Mouse (Mus musculus) forebrain, postnatal 0 days (tissue): ENCODE data around the gene Mat2a. TPM values are rescaled to one million over a fixed set of nuclear protein-coding genes. Genes with fewer than 3 reads are reported as not detected.

Source experiments
- ATAC-seq: fragments of 200-750 bp; cut with Nextera tagmentation; 2 replicates; pipeline ENCODE4 v1.8.0; 2017; ENCODE audit warnings: mild to moderate bottlenecking, moderate library complexity
- DNase-seq: peaks from one replicate; pipeline ENCODE4 v3.0.0-alpha.2; 2015
- H3K27ac ChIP-seq: fragments of 300-500 bp; sonication (generic); 2 replicates; pipeline ENCODE4 v1.5.1; 2014; ENCODE audit warnings: low read depth, mild to moderate bottlenecking, antibody characterized with exemption, low read length, moderate library complexity, mixed read lengths
- H3K27me3 ChIP-seq: fragments of 300-500 bp; sonication (generic); 2 replicates; pipeline ENCODE4 v1.6.1; 2014; ENCODE audit warnings: mild to moderate bottlenecking, low read length, mixed read lengths; ENCODE audit not compliant: insufficient read depth
- H3K36me3 ChIP-seq: fragments of 300-500 bp; sonication (generic); 2 replicates; pipeline ENCODE4 v1.6.1; 2014; ENCODE audit warnings: mild to moderate bottlenecking, moderate library complexity; ENCODE audit not compliant: insufficient read depth
- H3K4me1 ChIP-seq: fragments of 300-500 bp; sonication (generic); 2 replicates; pipeline ENCODE4 v1.6.1; 2014; ENCODE audit warnings: antibody characterized with exemption; ENCODE audit not compliant: insufficient read depth
- H3K4me2 ChIP-seq: fragments of 300-500 bp; sonication (generic); 2 replicates; pipeline ENCODE4 v1.6.1; 2014; ENCODE audit warnings: low read depth, mild to moderate bottlenecking, moderate library complexity
- H3K4me3 ChIP-seq: fragments of 300-500 bp; sonication (generic); 2 replicates; pipeline ENCODE4 v1.5.1; 2014; ENCODE audit warnings: low read depth, low read length, mixed read lengths
- H3K9ac ChIP-seq: fragments of 300-500 bp; sonication (generic); 2 replicates; pipeline ENCODE4 v1.6.1; 2014; ENCODE audit warnings: mild to moderate bottlenecking
- H3K9me3 ChIP-seq: fragments of 300-500 bp; sonication (generic); 2 replicates; pipeline ENCODE4 v1.6.1; 2016; ENCODE audit warnings: low read length
- CTCF ChIP-seq: sonication (generic); IDR thresholded peaks from 2 replicates; pipeline ENCODE4 v1.5.1; 2016; ENCODE audit warnings: antibody characterized with exemption, control low read depth, low read depth
- WGBS: fragments of 180-500 bp; shearing (Covaris S2); extraction: QIAGEN DNeasy Blood & Tissue Kit; methylation state at CpG from one replicate; pipeline ENCODE4 v1.1.7; 2014; 5-methylcytosine and 5-hydroxymethylcytosine counted together
- polyA plus RNA-seq: library from polyadenylated mRNA; unstranded; fragments of >200 nt; fragmentation: Nextera tagmentation; extraction: Ambion mirVana; gene quantifications from 2 replicates; pipeline ENCODE4 v1.2.1, GENCODE M21; 2015
- total RNA-seq: library from RNA; depleted of rRNA; stranded (reverse); fragments of >200 nt; gene quantifications from 2 replicates; pipeline ENCODE4 v1.2.3, GENCODE M21; 2014

Gene Mat2a
- total and polyA plus RNA-seq, 2 experiments from 2014 or later = 145 to 246 TPM

DNA sequence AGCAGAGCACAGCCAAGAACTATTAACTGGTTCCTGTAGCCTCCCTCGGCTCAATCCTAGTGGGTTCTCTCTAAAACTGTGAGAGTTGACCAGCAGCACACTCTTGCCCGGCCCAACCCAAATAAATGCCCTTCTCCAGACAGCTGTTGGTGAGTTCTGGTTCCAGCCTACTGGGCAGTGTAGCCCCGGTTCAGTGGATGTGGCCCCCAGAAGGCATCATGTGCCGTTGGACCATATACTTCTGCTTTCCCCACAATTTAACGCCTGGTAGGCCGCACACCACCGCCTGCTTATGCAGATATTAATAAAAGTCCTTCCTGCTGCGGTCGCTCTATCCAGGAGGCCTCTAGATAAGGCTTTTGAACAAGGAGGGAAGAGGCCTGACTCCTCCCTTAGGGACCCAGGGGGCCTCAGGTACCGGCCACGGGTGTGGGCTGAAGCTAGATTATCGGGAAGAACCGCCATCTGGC lies 49.9 kb downstream of the Mat2a start:
- Histone ChIP-seq H3K27ac (no peak overlapping the region), H3K9me3 (no peaks in the 10 kb centered on the region), H3K27me3 (no peaks in the 10 kb centered on the region; the same call in 1 of the 2 replicates), H3K4me1 (0 out of 2 replicates have a peak, but pooled peaks cover 4% of the 10 kb centered on the region), H3K9ac (peak overlapping the region; percentile 18; the same call in 1 of the 2 replicates), H3K4me2 (peak overlapping the region; percentile 51), H3K36me3 (no peaks in the 10 kb centered on the region), H3K4me3 (peak overlapping the region; percentile 27; the same call in 1 of the 2 replicates)
- ATAC-seq (no peak), DNase-seq (no peak)
- no peak for TF ChIP-seq CTCF
- WGBS = 40% methylated on average over 13 of the region's 13 CpGs

DNA sequence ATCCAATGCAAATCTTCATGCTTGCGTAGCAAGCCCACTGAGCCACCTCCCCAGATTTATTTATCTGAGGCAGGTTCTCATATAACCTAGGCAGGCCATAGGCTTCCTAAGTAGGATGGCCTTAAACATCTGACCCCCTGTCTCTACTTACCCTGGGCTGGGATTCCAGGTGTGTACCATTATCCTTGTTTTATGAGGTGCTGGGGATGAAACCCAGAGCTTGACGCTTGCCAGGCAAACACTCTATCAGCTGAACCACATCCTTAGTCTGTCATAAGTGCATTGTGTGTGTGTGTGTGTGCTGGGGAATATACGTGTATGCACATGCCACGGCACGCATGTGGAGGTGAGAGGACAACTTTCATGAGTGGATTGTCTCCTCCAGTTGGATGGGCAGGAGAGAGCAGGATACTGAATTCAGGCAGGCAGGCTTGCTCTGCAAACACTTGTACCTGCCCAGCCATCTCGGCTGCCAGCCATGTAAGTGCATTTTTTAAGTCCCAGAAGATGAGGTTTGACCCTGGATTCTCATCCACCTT lies 50.5 kb downstream of the Mat2a start:
- no peak for TF ChIP-seq CTCF
- no peak for ATAC-seq
- H3K27me3 ChIP-seq = no peaks in the 10 kb centered on the region; the same call in 1 of the 2 replicates
- H3K9me3 ChIP-seq = no peaks in the 10 kb centered on the region
- H3K36me3 ChIP-seq = no peaks in the 10 kb centered on the region
- H3K4me2 ChIP-seq = no peak overlapping the region
- H3K9ac ChIP-seq = no peak overlapping the region
- H3K4me1 ChIP-seq = 0 out of 2 replicates have a peak, but pooled peaks cover 4% of the 10 kb centered on the region
- no peak overlapping the region for H3K27ac ChIP-seq
- 90% methylated on average over 6 of the region's 6 CpGs for WGBS
- no peak for DNase-seq
- no peak overlapping the region for H3K4me3 ChIP-seq

DNA sequence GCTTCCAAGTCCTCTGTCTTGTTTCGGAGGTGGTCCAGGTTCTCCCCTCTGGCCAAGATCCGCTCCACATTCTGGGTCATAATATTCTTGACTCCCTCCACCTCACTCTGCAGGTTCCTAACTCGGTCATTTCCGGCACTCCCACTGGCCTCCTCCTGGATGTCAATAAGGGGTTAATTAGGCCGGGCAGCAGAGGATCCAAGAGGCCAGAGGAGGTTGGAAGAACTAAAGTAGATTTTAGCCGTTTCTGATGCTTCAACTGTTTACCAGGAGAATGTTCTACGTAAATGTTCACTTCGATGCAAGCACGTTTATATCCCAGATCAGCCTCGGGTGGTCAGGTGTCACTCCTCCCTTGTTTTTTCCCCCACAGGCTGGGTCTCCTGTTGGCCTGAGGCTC lies 51.1 kb downstream of the Mat2a start:
- H3K4me3 ChIP-seq = no peak overlapping the region
- no peak for ATAC-seq
- WGBS = 75% methylated on average over 10 of the region's 10 CpGs

DNA sequence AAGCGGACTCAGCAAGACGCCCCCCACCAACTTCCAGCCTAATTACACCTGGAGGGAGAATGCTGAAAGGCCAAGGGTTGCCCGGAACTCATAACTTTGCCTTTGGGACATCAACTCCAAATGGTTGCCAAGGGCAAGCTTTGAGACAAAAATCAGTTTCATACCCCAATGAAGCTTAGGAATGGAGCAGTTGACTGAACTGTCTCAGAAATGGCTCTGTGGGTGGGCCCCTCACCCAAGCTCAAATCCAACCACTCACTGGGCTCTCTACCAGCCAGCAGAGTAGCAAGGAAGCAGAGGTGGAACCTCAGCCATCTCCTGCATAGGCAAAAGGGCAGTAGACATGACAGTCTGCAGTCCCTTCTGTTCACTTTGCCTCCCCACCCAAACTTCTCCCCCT lies 51.5 kb downstream of the Mat2a start:
- Histone ChIP-seq H3K4me3 (no peak overlapping the region), H3K27me3 (no peaks in the 10 kb centered on the region; the same call in 1 of the 2 replicates), H3K4me2 (no peak overlapping the region), H3K27ac (no peak overlapping the region), H3K9ac (no peak overlapping the region), H3K9me3 (no peaks in the 10 kb centered on the region), H3K4me1 (0 out of 2 replicates have a peak, but pooled peaks cover 4% of the 10 kb centered on the region), H3K36me3 (no peaks in the 10 kb centered on the region)
- DNase-seq = no peak
- TF ChIP-seq CTCF = no peak
- no peak for ATAC-seq
- 71% methylated on average over 3 of the region's 3 CpGs for WGBS

More for the DNA sequence above, 51.1 kb downstream of the Mat2a start:
- no peak for DNase-seq
- no peaks in the 10 kb centered on the region; the same call in 1 of the 2 replicates for H3K27me3 ChIP-seq
- 0 out of 2 replicates have a peak, but pooled peaks cover 4% of the 10 kb centered on the region for H3K4me1 ChIP-seq
- H3K9ac ChIP-seq = no peak overlapping the region
- no peak for TF ChIP-seq CTCF
- no peak overlapping the region for H3K4me2 ChIP-seq
- no peak overlapping the region for H3K27ac ChIP-seq
- no peaks in the 10 kb centered on the region for H3K9me3 ChIP-seq
- no peaks in the 10 kb centered on the region for H3K36me3 ChIP-seq

DNA sequence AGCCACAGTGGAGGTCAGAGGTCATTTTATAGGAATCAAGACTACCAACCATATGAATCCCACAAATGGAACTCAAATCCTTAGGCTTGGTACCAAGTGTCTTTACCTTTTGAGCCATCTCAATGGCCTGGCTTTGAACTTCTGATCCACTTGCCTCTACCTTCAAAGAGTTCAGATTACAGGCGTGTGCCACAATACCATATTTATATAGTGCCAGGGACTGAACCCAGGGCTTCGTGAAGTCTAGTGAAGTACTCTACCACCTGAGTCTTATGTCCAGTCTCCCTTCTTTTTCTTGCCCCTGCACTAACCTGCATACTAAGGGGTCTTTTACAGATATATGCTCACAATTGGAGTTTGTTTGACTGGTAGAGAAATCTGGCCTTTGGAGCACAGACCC lies 52.8 kb downstream of the Mat2a start:
- TF ChIP-seq CTCF = no peak
- Histone ChIP-seq H3K27me3 (no peaks in the 10 kb centered on the region; the same call in 1 of the 2 replicates), H3K9ac (no peak overlapping the region), H3K4me2 (no peak overlapping the region), H3K4me1 (0 out of 2 replicates have a peak, but pooled peaks cover 4% of the 10 kb centered on the region), H3K27ac (no peak overlapping the region), H3K36me3 (no peaks in the 10 kb centered on the region), H3K4me3 (no peak overlapping the region), H3K9me3 (no peaks in the 10 kb centered on the region)
- DNase-seq (no peak), ATAC-seq (no peak)
- WGBS = 90% methylated on average over 2 of the region's 2 CpGs

DNA sequence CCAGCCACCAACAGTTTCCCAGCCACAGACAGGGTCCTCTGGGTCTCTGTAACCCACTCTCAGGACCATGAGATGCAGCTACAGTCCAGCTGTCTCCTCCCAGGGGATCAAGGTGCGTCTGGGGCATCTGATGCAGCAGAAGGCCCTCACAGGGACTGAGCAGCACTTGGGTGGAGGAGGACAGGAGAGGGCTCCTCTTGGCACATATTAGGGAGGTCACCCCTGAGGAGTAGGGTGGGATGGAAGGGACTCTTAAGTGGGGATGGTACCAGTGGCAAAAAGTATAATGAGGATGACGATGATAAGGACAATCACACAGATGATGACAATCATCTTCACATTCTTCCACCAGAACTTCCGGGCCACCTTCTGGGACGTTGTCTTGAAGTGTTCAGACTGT lies 54.1 kb downstream of the Mat2a start:
- Histone ChIP-seq H3K4me3 (no peak overlapping the region), H3K27ac (no peak overlapping the region), H3K4me2 (no peak overlapping the region), H3K4me1 (no peaks in the 10 kb centered on the region), H3K27me3 (no peaks in the 10 kb centered on the region; the same call in 1 of the 2 replicates), H3K9me3 (no peaks in the 10 kb centered on the region), H3K36me3 (no peaks in the 10 kb centered on the region), H3K9ac (no peak overlapping the region)
- ATAC-seq (no peak), DNase-seq (no peak)
- 90% methylated on average over 4 of the region's 4 CpGs for WGBS
- TF ChIP-seq CTCF = no peak

DNA sequence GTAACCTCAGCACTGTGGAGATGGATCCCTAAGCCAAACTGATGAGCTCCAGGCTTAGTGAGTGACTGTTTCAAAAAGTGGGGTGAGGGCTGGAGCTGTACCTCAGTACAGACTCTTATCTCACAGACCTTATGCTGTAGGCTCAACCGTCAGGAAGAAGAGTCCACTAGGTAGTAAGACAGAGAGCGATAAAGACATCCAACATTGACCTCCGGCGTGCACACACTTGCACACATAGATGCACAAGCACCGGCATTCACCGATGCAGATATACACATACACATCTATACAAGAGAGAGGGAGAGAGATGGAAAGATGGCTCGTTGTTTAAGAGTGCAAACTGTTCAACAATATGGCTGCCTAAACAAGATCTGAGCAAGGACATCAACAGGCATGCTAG lies 55.4 kb downstream of the Mat2a start:
- WGBS = 96% methylated on average over 7 of the region's 7 CpGs
- H3K9ac ChIP-seq = no peak overlapping the region
- H3K36me3 ChIP-seq = no peaks in the 10 kb centered on the region
- H3K27ac ChIP-seq = no peak overlapping the region
- DNase-seq (no peak), ATAC-seq (no peak)
- H3K4me1 ChIP-seq = no peaks in the 10 kb centered on the region
- no peak for TF ChIP-seq CTCF
- no peak overlapping the region for H3K4me3 ChIP-seq
- no peak overlapping the region for H3K4me2 ChIP-seq
- no peaks in the 10 kb centered on the region for H3K9me3 ChIP-seq
- H3K27me3 ChIP-seq = no peaks in the 10 kb centered on the region
